Mouse (Mus musculus) hindlimb bud, embryonic 11.5 days (tissue): Measurements from ENCODE around the gene Armc9.

Experiments
- DNase-seq: peaks from one replicate; pipeline ENCODE4 v3.0.0-alpha.2; 2012; ENCODE audit warnings: low read depth, low spot score; ENCODE audit errors: extremely low spot score

Gene Armc9

GRCm38 (mm10) chr1:86269190-86269508 is 114.6 kb downstream of the Armc9 start:
- no peak for DNase-seq

GRCm38 (mm10) chr1:86271707-86272106 is 117.1 kb downstream of the Armc9 start:
- no peak for DNase-seq

DNA sequence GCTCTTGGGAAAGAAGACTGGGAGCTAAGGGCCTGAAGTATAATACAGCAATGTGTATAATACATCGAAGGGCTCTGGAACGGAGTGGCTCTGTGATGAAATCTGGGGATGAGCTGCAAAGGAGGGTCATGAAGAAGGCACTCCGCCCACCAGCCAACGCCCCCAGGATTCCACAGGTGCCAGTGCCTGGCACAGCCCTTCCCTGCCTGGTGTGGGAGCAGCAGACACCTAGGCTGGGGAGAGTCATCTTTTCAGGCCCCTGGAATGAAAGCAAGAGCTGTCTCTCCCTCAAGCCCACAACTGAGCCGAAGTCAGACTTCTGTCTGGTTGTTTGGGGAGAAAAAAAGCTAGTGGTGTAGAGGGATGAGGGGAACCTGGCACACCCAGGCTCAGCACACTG is 122.5 kb downstream of the Armc9 start:
- DNase-seq: no peak

DNA sequence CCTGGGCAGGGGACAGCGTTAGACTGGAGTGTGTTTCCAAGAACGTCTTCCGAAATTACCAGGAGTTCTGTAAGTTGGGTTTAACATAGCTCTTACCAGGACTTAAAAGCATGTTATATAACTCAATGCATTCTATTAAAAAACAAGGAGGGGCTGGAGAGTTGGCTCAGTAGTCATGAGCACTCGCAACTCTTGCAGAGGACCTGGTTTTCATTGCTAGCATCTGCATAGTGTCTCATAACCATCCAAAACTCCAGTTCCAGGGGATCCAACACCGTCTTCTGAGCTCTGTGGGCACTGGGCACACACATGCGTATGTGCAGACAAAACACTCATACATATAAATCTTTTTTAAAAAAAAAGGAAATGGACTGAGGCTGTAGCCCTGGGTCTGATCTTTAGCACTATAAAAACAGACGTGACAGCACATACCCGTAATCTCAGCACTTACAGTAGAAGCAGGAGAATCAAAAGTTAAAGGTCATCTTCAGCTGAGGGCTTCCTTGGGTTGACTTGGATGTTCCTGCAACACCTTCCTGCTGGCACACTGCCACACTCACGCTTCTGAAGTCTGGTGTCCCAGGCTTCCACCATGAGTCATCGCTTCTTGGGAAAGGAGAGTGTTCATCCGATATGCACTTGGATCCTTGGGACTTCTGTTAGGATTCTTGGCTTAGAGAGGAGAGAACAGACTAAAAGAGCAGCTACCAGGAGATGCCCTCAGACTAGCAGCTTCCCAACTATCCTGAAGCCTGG is 127.4 kb downstream of the Armc9 start:
- DNase-seq: no peak

DNA sequence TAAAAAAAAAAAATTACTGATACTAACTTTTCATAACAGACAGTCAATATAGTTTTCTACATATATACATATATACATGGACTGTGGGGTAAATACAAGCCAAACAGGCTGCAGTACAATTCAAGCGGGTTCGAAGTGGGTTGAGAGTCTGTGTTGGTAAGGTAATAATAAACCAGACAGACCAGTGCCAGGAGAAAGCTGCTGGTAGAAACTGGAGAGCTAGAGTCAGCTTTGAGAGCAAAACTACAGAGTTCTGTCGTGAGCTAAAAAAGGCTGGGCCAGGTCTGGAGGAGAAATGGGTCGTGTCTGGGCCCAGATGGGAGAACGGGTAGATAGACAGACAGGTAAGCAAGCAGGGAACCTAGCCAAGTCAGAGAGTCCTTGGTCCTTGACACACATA is 129.5 kb downstream of the Armc9 start:
- no peak for DNase-seq

DNA sequence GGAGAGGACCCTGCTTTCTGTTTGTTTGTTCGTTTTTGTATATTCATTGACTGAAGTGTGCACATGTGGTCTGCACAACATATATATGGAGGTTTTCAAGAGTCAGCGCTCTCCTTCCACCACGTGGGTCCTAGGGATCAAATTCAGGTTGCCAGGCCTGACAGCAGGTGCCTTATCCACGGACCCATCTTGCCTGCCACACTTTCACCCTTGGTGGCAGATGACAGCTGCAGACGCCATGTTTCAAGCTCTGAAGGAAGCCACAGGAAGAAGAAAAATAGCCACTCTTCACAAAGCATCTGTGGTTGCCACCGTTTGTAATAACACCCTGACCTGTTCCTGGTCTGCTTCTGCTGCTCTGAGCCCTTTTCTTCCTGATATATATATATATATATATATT is 130.7 kb downstream of the Armc9 start:
- DNase-seq: no peak

- DNase-seq: no peak
These were observed 132.9 kb downstream of the Armc9 start for GRCm38 (mm10) chr1:86287473-86287872.

- DNase-seq: no peak
These were observed 135.9 kb downstream of the Armc9 start for GRCm38 (mm10) chr1:86290452-86290851.

- DNase-seq: no peak
These were observed 138.5 kb downstream of the Armc9 start for GRCm38 (mm10) chr1:86293091-86293490.

DNA sequence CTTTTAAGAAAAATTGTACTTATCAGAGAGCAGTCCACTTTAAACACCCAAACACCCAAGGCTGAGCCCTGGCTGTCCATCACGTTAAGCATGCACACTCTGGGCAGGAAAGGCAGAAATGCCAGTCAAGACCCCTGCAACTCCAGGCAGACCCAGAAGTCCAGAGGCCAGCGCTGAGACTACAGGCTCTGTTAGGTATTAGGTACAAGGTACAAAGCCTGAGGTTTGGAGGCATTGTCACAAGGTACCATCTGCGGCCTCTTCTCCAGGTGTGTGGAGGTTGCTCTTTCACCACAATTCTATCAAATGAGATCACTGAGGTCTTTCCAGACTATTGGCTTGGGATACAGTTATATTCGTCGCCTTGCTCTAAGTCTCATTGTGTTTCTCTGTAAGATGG is 139.3 kb downstream of the Armc9 start:
- DNase-seq: no peak

GRCm38 (mm10) chr1:86294472-86294871 is 139.9 kb downstream of the Armc9 start:
- DNase-seq: no peak

GRCm38 (mm10) chr1:86300093-86300492 is 145.5 kb downstream of the Armc9 start:
- peak; percentile 54 for DNase-seq

- no peak for DNase-seq
These were observed 146.2 kb downstream of the Armc9 start for GRCm38 (mm10) chr1:86300731-86301130.

DNA sequence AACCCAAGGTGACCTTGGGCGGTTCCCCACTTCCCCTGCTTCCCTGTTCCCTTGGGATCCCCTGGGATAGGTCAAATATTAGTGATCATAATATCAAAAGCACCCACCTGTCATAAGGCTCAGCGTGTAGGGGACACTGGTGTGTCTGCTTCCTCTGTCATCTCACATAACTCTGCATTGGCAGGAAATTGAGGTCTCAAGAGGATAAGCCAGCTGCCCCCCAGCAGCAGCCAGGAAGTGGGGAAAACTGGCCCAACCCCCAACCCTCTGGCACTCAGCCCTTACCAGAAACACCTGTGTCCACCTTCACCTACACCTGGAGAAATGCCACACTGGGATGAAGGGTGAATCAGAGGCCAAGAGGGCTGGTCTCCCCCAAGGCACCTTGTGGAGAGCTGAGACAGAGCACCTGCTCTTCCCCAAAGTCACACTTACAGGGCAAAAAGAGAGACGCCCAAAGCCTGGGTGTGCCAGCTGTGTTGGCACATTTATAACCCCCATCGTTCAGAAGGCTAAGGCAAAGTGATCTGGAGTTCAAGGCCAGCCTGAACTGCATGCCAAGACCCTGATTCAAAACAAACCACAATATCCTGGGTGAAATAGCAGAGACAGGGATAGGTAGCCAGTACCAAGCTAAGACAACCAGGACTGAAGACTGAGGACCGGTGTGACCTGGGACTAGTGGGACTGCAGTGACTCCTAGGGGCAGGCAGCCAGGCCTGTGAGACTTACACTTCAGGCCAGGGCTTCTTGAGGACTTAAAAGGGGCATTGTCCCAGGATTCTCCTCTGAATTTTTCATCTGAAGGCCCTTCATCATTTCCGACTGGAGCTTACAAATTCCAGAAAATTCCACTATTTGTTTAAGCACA is 146.9 kb downstream of the Armc9 start:
- DNase-seq: no peak

GRCm38 (mm10) chr1:86302532-86302931 is 148.0 kb downstream of the Armc9 start, which contains the start of gene B3gnt7:
B3gnt7 (plus strand) TSS chr1:86302832.
- no peak for DNase-seq

- no peak for DNase-seq
These were observed 148.7 kb downstream of the Armc9 start for GRCm38 (mm10) chr1:86303063-86303872.

- no peak for DNase-seq
These were observed 149.3 kb downstream of the Armc9 start for GRCm38 (mm10) chr1:86303873-86304250.

DNA sequence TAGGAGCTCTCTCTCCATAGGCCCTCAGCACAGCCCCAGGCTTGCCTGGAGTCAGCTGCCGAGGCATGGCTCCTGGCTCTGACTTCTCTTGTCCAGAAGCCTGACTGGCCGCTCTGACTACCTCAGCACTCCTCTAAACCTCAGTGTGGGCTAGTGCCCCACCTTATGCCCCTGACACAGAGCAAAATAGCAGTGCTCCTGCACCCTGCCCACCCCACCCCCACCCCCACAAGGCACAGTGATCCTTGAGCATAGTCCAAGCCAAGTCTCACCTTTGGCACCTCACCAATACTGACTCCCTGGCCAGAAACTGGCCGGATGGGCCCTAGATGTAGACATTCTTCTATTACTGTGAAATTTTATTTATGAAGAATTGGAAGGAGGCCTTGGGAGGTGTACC is 152.1 kb downstream of the Armc9 start:
- no peak for DNase-seq

GRCm38 (mm10) chr1:86307177-86307762 is 152.7 kb downstream of the Armc9 start:
- no peak for DNase-seq

GRCm38 (mm10) chr1:86307871-86308641 is 153.5 kb downstream of the Armc9 start:
- DNase-seq: no peak
